Mouse (Mus musculus) bone marrow, adult 2 months (tissue): ENCODE results near the gene Mcm3ap. TPM values are rescaled to one million over a fixed set of nuclear protein-coding genes. Genes with fewer than 3 reads are reported as not detected.

Experiments
- H3K27ac ChIP-seq: fragments of 200-500 bp; 2 replicates; pipeline ENCODE4 v1.5.1; 2012; ENCODE audit warnings: low read depth, mild to moderate bottlenecking, control low read depth, inconsistent platforms, low read length; ENCODE audit not compliant: control insufficient read depth, poor library complexity, insufficient read depth
- H3K4me1 ChIP-seq: fragments of 200-500 bp; 2 replicates; pipeline ENCODE4 v1.6.1; 2011; ENCODE audit warnings: low read length; ENCODE audit not compliant: control insufficient read depth, insufficient read depth
- H3K4me3 ChIP-seq: fragments of 200-500 bp; replicated peaks from 2 replicates; pipeline ENCODE3; 2011; ENCODE audit warnings: mild to moderate bottlenecking, low read depth, low read length, control low read depth; ENCODE audit not compliant: control insufficient read depth
- CTCF ChIP-seq: fragments of 200-500 bp; IDR thresholded peaks from 2 replicates; pipeline ENCODE4 v1.5.1; 2011; ENCODE audit warnings: low read length, control low read depth; ENCODE audit not compliant: control insufficient read depth, insufficient read depth
- POLR2A ChIP-seq: fragments of 200-500 bp; IDR thresholded peaks from 2 replicates; pipeline ENCODE4 v1.6.1; 2011; ENCODE audit warnings: low read depth, mild to moderate bottlenecking, control low read depth, low read length, borderline replicate concordance; ENCODE audit not compliant: control insufficient read depth
- WGBS: fragments of 180-500 bp; shearing (Covaris S2); methylation state at CpG from one replicate; pipeline ENCODE4 v1.1.7; 2018; 5-methylcytosine and 5-hydroxymethylcytosine counted together
- polyA plus RNA-seq: library from polyadenylated mRNA; stranded (reverse); fragments of >200 nt; gene quantifications from 2 replicates; pipeline ENCODE4 v1.2.4, GENCODE M21; 2011; ENCODE audit warnings: low replicate concordance; ENCODE audit not compliant: missing spikeins, insufficient read depth, insufficient read length

Mcm3ap gene
- polyA plus RNA-seq, 1 experiment, result 34.0 TPM

DNA sequence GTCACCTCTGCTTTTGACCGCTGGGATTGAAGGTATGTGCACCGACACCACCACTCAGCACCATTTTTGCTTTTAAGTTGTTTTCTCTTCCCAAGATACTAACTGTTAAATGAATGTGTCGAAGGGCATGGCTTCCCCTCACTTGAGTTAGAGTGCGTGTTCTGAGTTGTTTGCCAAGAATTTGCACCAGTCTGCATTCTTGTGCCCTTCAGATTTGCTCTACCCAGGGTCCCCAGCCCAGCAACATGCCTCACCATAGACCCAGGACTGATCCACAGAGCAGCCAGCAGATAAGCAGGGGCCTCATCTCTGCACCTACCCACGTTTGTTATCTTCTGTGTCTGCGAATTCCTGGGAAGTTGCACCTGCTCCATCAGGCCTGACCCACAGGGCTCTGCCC, 12.8 kb downstream of the Mcm3ap start:
- Histone ChIP-seq H3K4me3 (no peak overlapping the region), H3K27ac (no peak overlapping the region), H3K4me1 (peaks cover 1% of the 10 kb centered on the region; the same call in 1 of the 2 replicates)
- TF ChIP-seq CTCF (no peak), POLR2A (no peak)
- WGBS, result 88% methylated on average over 6 of the region's 6 CpGs

DNA sequence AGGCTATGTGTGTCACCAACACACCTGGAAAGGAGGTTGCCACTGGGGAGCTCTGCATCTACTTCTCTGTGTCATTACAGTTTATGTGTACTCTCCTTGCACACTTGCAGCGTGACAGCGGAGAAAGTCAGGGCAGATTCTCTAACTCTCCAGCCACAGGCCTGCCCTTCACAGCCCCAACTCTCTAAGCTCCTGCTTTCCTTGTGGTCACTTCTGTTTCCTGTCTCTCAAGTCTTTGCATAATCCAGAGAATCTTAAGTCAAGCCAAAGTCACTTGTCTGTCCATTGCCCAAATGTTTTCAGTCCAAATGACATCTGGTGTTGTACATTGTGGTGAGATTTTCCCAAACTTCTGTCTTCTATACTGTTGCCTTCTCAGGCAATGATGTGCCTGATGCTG, 17.6 kb downstream of the Mcm3ap start:
- peak overlapping the region; percentile 19; the same call in 1 of the 2 replicates for H3K27ac ChIP-seq
- 32% methylated on average over 2 of the region's 2 CpGs for WGBS

DNA sequence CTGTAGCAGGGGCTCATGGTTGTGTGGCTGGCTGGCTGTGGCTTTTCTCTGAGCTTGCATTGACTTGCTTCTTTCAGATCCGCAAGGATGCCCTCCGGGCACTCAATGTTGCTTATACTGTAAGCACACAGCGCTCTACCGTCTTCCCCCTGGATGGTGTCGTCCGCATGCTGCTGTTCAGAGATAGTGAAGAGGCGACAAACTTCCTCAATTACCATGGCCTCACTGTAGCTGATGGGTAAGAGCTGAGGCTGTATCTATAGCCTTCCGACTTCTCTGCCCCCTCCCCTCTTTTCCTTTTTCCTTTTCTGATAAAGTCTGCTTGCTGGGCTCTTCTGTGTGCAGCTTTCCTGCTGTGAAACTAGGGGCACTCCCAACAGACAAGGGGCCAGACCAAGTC, 19.5 kb downstream of the Mcm3ap start:
- Histone ChIP-seq H3K4me3 (no peak overlapping the region), H3K27ac (no peak overlapping the region), H3K4me1 (peaks cover 1% of the 10 kb centered on the region; the same call in 1 of the 2 replicates)
- WGBS, result 51% methylated on average over 8 of the region's 8 CpGs
- no peak for TF ChIP-seq CTCF
- no peak for TF ChIP-seq POLR2A

More for the DNA sequence above, 17.6 kb downstream of the Mcm3ap start:
- Histone ChIP-seq H3K4me1 (peaks cover 1% of the 10 kb centered on the region; the same call in 1 of the 2 replicates), H3K4me3 (no peak overlapping the region)
- no peak for TF ChIP-seq CTCF
- no peak for TF ChIP-seq POLR2A

DNA sequence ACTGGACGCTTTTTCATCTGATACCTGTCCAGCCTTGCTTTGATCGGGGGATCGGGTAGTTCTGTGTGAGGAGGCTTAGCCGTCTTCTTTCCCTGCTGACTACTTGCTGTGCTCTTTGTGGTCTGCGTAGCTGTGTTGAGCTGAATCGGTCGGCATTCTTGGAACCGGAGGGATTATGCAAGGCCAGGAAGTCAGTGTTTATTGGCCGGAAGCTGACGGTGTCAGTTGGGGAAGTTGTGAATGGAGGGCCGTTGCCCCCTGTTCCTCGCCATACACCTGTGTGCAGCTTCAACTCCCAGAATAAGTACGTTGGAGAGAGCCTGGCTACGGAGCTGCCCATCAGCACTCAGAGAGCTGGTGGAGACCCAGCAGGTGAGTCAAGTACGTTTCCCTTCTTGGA, 20.5 kb downstream of the Mcm3ap start:
- Histone ChIP-seq H3K4me1 (peaks cover 1% of the 10 kb centered on the region; the same call in 1 of the 2 replicates), H3K27ac (no peak overlapping the region), H3K4me3 (no peak overlapping the region)
- WGBS, result 43% methylated on average over 15 of the region's 15 CpGs
- no peak for TF ChIP-seq CTCF

DNA sequence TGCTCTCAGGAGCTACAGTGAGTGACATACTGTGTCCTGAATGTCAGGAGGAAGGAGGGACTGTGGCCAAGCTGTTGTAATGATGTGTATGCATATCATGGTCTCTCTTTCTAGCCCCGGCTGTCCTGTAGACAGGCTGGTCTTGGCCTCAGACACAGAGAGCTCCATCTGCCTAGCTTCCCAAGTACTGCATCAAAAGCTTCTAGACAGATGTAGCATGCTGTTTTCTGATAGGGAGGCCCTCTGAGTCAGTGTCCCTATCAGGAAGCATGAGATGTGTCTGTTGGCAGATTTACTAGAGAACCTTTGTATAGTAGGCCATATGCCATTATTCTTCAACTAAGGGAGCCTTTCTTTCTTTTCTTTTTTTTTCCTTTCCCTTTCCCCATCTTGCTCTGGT, 24.8 kb downstream of the Mcm3ap start:
- Histone ChIP-seq H3K27ac (no peak overlapping the region), H3K4me3 (no peak overlapping the region), H3K4me1 (no peaks in the 10 kb centered on the region)
- TF ChIP-seq POLR2A, result no peak
- no peak for TF ChIP-seq CTCF
- 55% methylated on average over 1 of the region's 1 CpGs for WGBS

DNA sequence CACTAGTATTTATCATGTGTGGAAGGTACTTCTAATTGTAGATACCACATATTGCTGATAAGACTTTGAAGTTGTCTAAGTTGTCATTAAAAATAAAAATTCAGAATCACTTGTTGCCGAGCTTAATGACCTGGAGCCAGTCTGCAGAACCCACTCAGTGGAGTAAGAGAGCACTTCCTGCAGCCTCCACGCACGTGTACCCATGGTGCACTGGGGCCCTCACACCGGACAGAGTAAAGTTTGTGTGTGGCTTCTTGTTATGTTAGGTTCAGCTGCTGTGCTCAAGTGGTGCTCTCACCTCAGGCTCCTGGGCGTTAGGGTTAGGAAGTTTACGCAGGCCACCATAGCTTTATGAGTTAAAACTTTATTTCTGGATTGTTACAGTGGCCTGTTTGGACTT, 26.8 kb downstream of the Mcm3ap start:
- 77% methylated on average over 6 of the region's 6 CpGs for WGBS
- no peak for TF ChIP-seq POLR2A
- TF ChIP-seq CTCF, result no peak
- no peak overlapping the region for H3K27ac ChIP-seq
- H3K4me3 ChIP-seq, result no peak overlapping the region
- no peaks in the 10 kb centered on the region for H3K4me1 ChIP-seq

DNA sequence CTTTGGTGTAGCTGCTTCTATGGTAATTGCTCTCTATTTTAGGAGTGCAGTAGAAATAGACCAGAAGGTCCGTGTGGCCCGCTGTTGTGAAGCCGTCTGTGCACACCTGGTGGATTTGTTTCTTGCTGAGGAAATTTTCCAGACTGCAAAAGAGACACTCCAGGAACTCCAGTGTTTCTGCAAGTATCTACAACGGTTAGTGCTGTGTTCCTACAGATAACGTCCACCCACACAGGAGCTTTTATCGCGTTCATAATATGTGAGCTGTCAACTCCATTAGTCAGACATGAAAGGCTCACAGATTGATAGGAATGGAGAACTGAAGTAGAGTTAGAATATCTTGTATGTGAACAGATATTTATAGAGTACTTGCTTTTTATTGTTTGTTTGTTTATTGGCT, 27.6 kb downstream of the Mcm3ap start:
- WGBS, result 77% methylated on average over 7 of the region's 7 CpGs
- Histone ChIP-seq H3K4me1 (no peaks in the 10 kb centered on the region), H3K27ac (no peak overlapping the region), H3K4me3 (no peak overlapping the region)
- TF ChIP-seq CTCF (no peak), POLR2A (no peak)

DNA sequence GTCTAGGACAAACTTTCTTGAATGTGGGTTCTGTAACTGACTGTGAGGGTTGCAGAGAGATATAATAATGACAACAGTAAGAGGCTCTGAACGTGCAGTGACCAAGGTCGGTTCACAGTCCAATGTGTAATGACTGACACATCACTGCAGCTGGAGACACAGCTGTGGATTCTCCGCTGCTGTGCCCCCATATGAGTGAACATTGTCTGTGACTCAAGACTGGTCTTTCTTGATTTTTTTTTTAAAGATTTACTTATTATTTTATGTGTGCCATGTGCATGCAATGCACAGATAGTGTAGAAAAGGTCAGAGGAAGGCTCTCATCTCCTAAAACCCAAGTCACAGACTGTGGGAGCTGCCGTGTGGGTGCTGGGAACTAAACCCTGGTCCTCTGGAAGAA, 28.8 kb downstream of the Mcm3ap start:
- no peak overlapping the region for H3K4me3 ChIP-seq
- no peak for TF ChIP-seq POLR2A
- 93% methylated on average over 4 of the region's 4 CpGs for WGBS
- H3K4me1 ChIP-seq, result no peaks in the 10 kb centered on the region
- no peak overlapping the region for H3K27ac ChIP-seq

DNA sequence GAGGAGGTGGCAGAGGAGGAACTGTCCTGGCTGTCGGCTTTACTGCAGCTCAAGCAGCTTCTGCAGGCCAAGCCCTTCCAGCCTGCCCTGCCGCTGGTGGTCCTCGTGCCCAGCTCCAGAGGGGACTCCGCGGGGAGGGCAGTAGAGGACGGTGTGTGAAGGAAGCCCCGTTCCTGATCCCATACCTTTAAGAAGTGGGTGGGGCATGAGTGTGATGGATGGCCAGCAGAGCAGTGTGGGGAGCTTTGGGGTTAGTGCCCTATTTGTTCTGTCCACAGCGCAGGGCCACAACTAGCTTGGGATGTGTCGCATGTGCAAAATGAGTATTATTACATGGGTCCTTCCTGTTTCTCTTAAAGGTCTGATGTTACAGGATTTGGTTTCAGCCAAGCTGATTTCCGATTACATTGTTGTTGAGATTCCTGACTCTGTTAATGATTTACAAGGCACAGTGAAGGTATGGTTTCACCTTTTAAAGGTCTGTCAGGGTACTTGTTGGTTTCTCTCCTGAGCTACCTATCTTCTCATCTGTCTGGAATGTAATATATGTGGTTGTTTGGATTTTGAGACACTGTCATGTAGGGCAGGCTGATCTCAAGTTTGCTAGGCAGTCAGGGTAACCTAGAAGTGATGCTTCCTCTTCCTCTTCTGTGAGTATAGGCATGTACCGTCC, 35.7 kb downstream of the Mcm3ap start:
- 87% methylated on average over 11 of the region's 11 CpGs for WGBS
- TF ChIP-seq POLR2A (no peak), CTCF (no peak)
- Histone ChIP-seq H3K27ac (no peak overlapping the region), H3K4me1 (no peaks in the 10 kb centered on the region), H3K4me3 (no peak overlapping the region)
